Mouse (Mus musculus): ENCODE measurements at regions not wholly inside any gene's neighbourhood (a gene's known extent, or its start where the extent isn't known, plus 50 kb on each side); places are given as distances from the start of the nearest gene placed in this dataset.

DNA sequence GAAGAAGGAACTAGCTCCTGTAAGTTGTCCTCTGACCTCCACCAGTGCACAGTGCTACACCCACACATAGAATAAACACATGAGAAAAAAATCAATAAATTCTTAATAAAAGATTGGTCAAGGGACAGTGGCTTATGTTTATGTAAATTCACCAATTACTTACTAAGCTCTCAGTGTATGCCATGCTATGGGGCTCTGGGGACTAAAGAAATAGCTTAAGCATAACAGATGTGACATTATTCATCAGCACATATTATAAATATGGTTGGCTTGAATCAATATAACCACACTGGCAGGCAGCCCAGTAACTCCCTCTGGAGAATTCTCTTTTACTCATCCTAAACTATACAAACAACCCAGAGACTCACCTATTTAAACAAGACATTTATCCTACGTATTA lies 95.2 kb downstream of the Zfp330 start:
- H3K27ac ChIP-seq (ENCODE audit: low read length): no peak overlapping the region
- H3K4me3 ChIP-seq (ENCODE audit: low read depth, low read length): no peak overlapping the region
- no peaks in the 10 kb centered on the region for H3K27me3 ChIP-seq (replicated peaks; ENCODE audit: insufficient read depth, low read length)
- H3K36me3 ChIP-seq (ENCODE audit: insufficient read depth, low read length): no peaks in the 10 kb centered on the region
- DNase-seq (ENCODE audit: low spot score) (no peak), ATAC-seq (no peak)
- no peak overlapping the region for H3K4me2 ChIP-seq (replicated peaks; ENCODE audit: low read depth, low read length)
- no peak overlapping the region for H3K9ac ChIP-seq (replicated peaks; ENCODE audit: low read depth)
- TF ChIP-seq CTCF (IDR thresholded peaks at IDR 0.05) (no peak), EP300 (IDR thresholded peaks at IDR 0.05) (no peak)
- no peaks in the 10 kb centered on the region for H3K9me3 ChIP-seq (ENCODE audit: low read length)
- 29% methylated on average over 1 of the region's 1 CpGs for WGBS
- no peaks in the 10 kb centered on the region for H3K4me1 ChIP-seq (ENCODE audit: insufficient read depth, low read depth, low read length)

DNA sequence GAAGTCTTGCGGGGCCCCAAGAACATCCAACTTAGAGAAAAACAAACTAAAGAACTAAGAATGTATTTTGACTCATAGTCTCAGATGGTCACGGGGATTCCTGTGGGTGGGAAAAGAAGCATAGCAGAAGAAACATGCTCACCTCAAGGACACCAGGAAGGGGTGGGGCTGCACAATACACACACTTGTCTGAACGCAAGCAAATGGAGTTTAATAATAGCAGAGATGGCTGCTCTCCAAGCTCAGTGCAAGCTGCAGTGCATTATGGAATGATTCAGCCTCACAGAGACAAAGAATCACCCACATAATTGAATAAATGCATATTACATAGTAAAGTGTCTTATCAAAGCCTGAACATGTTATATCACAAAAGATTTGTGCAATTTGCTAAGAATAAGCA lies 96.2 kb downstream of the Zfp330 start:
- no peaks in the 10 kb centered on the region for H3K9me3 ChIP-seq (ENCODE audit: low read length)
- no peak for DNase-seq (ENCODE audit: low spot score)
- no peak overlapping the region for H3K9ac ChIP-seq (replicated peaks; ENCODE audit: low read depth)
- H3K4me2 ChIP-seq (replicated peaks; ENCODE audit: low read depth, low read length): no peak overlapping the region
- H3K4me1 ChIP-seq (ENCODE audit: insufficient read depth, low read depth, low read length): no peaks in the 10 kb centered on the region
- H3K27me3 ChIP-seq (replicated peaks; ENCODE audit: insufficient read depth, low read length): no peaks in the 10 kb centered on the region
- ATAC-seq: no peak
- WGBS: 55% methylated on average over 3 of the region's 3 CpGs
- TF ChIP-seq EP300 (IDR thresholded peaks at IDR 0.05) (no peak), CTCF (IDR thresholded peaks at IDR 0.05) (no peak)
- no peak overlapping the region for H3K27ac ChIP-seq (ENCODE audit: low read length)
- H3K4me3 ChIP-seq (ENCODE audit: low read depth, low read length): no peak overlapping the region
- H3K36me3 ChIP-seq (ENCODE audit: insufficient read depth, low read length): no peaks in the 10 kb centered on the region

DNA sequence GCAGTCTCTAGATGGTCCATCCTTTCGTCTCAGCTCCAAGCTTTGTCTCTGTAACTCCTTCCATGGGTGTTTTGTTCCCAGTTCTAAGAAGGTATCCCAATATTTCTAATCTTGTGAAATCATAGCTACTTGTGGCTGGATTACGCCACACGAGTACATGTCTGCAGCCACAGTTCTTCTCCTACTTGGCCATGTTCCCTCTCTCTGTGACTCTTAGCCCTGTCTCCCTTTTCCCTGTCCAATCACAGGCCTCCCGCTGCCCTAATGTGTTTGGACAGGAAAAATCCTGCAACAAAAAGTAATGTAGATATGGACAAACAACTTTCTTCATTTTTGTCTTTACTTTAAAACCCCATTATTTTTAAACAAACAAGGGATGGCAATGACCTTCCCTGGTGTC lies 104.7 kb downstream of the Zfp330 start:
- Histone ChIP-seq H3K36me3 (ENCODE audit: insufficient read depth, low read length) (no peaks in the 10 kb centered on the region), H3K4me3 (ENCODE audit: low read depth, low read length) (no peak overlapping the region), H3K27ac (ENCODE audit: low read length) (no peak overlapping the region), H3K9me3 (ENCODE audit: low read length) (no peaks in the 10 kb centered on the region), H3K9ac (replicated peaks; ENCODE audit: low read depth) (no peak overlapping the region), H3K4me1 (ENCODE audit: insufficient read depth, low read depth, low read length) (no peaks in the 10 kb centered on the region), H3K27me3 (replicated peaks; ENCODE audit: insufficient read depth, low read length) (no peaks in the 10 kb centered on the region), H3K4me2 (replicated peaks; ENCODE audit: low read depth, low read length) (no peak overlapping the region)
- ATAC-seq: no peak
- WGBS: 75% methylated on average over 4 of the region's 4 CpGs
- TF ChIP-seq CTCF (IDR thresholded peaks at IDR 0.05): no peak
- no peak for TF ChIP-seq EP300 (IDR thresholded peaks at IDR 0.05)
- DNase-seq (ENCODE audit: low spot score): no peak

DNA sequence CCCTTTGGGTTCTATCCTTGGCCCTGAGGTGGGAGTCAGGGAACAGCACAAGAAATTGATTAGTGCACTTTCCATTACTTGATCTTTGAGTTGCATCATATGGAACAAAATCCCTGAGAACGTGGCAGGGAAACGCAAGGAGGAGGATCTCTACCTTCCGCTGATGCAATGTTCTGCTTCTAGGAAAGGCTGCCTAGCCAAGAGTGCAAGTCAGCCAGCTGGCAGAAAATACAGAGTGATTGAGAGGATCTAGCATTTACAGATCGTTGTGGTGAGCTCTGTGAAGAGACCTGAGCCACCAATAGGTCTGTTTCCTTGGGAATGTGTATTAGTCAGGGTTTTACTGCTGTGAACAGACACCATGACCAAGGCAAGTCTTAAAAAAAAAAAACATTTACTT lies 108.8 kb downstream of the Zfp330 start:
- Histone ChIP-seq H3K36me3 (ENCODE audit: insufficient read depth, low read length) (no peaks in the 10 kb centered on the region), H3K9ac (replicated peaks; ENCODE audit: low read depth) (no peak overlapping the region), H3K4me2 (replicated peaks; ENCODE audit: low read depth, low read length) (no peak overlapping the region), H3K9me3 (ENCODE audit: low read length) (no peaks in the 10 kb centered on the region), H3K27ac (ENCODE audit: low read length) (no peak overlapping the region), H3K27me3 (replicated peaks; ENCODE audit: insufficient read depth, low read length) (no peaks in the 10 kb centered on the region), H3K4me1 (ENCODE audit: insufficient read depth, low read depth, low read length) (no peaks in the 10 kb centered on the region), H3K4me3 (ENCODE audit: low read depth, low read length) (no peak overlapping the region)
- TF ChIP-seq CTCF (IDR thresholded peaks at IDR 0.05): no peak
- ATAC-seq: no peak
- WGBS: 85% methylated on average over 4 of the region's 4 CpGs
- DNase-seq (ENCODE audit: low spot score): no peak

DNA sequence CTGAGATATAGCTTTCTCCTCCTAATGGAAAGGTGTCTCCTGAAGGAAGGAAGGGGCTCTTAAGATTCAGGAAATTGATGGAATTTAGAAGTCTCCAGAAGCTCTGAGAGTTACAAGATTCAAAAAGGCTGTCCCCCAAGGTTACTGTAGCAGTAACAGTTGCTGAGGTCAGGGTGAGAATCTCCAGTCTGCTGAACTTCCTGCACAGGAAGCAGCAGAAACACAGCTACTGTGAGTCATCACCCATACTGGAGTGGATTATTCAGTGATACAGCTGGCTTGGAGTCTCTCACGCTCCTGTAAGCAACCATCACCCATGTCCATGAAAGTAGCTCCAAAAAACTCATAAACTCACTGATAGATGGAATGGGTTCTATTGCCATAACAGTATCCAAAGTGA lies 133.5 kb downstream of the Zfp330 start:
- no peak overlapping the region for H3K9ac ChIP-seq (replicated peaks; ENCODE audit: low read depth)
- H3K36me3 ChIP-seq (ENCODE audit: insufficient read depth, low read length): no peaks in the 10 kb centered on the region
- DNase-seq (ENCODE audit: low spot score): no peak
- no peak overlapping the region for H3K27ac ChIP-seq (ENCODE audit: low read length)
- no peaks in the 10 kb centered on the region for H3K27me3 ChIP-seq (replicated peaks; ENCODE audit: insufficient read depth, low read length)
- TF ChIP-seq EP300 (IDR thresholded peaks at IDR 0.05) (no peak), CTCF (IDR thresholded peaks at IDR 0.05) (no peak)
- 50% methylated on average over 1 of the region's 1 CpGs for WGBS
- H3K4me1 ChIP-seq (ENCODE audit: insufficient read depth, low read depth, low read length): no peaks in the 10 kb centered on the region
- no peak overlapping the region for H3K4me2 ChIP-seq (replicated peaks; ENCODE audit: low read depth, low read length)
- no peaks in the 10 kb centered on the region for H3K9me3 ChIP-seq (ENCODE audit: low read length)
- H3K4me3 ChIP-seq (ENCODE audit: low read depth, low read length): no peak overlapping the region
- no peak for ATAC-seq

DNA sequence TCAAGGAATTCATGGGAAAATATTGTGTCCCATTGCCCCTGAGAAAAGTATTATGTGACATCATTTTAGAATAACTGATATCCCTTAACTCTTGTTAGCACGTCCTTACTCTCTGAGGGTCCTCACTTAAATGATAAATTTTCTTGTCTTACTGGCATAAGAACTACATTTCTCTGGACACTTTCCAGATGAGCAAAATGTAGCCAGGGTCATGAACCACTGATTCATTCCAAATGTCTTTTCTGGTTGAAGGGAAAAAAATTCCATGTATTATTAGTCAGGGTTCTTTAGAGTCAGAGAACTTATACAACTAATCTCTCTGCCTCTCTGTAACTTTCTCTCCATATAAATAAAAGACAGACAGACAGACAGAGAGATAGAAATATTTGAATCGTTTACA lies 143.5 kb downstream of the Zfp330 start:
- H3K27me3 ChIP-seq (replicated peaks; ENCODE audit: insufficient read depth, low read length): no peaks in the 10 kb centered on the region
- H3K27ac ChIP-seq (ENCODE audit: low read length): no peak overlapping the region
- WGBS: 66% methylated on average over 2 of the region's 2 CpGs
- DNase-seq (ENCODE audit: low spot score) (no peak), ATAC-seq (no peak)
- TF ChIP-seq CTCF (IDR thresholded peaks at IDR 0.05): no peak
- no peak for TF ChIP-seq EP300 (IDR thresholded peaks at IDR 0.05)
- no peak overlapping the region for H3K4me2 ChIP-seq (replicated peaks; ENCODE audit: low read depth, low read length)
- no peaks in the 10 kb centered on the region for H3K36me3 ChIP-seq (ENCODE audit: insufficient read depth, low read length)
- no peak overlapping the region for H3K9ac ChIP-seq (replicated peaks; ENCODE audit: low read depth)
- no peaks in the 10 kb centered on the region for H3K9me3 ChIP-seq (ENCODE audit: low read length)
- no peaks in the 10 kb centered on the region for H3K4me1 ChIP-seq (ENCODE audit: insufficient read depth, low read depth, low read length)
- H3K4me3 ChIP-seq (ENCODE audit: low read depth, low read length): no peak overlapping the region

DNA sequence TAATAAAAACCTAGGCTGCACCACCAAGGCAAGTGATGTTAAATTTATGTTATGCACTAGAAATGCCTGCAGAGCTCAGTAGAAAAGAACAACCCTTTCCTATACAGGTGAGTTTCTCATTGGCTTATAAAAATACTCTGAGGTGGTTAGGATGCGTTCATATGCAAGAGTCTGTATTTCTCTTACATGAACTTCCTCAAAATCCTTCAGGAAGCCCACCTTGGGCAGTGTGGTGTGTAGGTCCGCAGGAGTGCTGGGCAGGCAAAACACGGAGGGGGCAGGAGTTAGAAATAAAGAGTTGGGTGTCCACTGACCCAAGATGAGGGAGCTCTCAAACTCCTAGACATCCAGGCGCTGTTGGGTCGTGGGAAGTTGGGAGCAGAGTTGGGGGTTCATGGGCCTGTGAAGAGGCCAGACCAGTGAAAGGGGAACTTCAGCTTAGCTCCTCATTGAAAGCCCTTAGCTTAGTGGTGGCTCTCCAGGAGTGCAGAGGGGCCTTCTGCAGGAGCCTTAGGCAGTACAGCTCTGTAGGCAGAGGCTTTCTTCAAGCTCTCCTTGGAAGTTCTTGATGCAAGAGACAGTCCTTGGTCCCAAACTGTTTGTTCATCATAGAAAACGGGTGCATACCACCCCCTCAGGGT lies 150.0 kb downstream of the Zfp330 start:
- TF ChIP-seq EP300 (IDR thresholded peaks at IDR 0.05): no peak
- no peaks in the 10 kb centered on the region for H3K4me1 ChIP-seq (ENCODE audit: insufficient read depth, low read depth, low read length)
- H3K27me3 ChIP-seq (replicated peaks; ENCODE audit: insufficient read depth, low read length): no peaks in the 10 kb centered on the region
- no peaks in the 10 kb centered on the region for H3K9me3 ChIP-seq (ENCODE audit: low read length)
- no peak overlapping the region for H3K4me3 ChIP-seq (ENCODE audit: low read depth, low read length)
- no peak for ATAC-seq
- no peak overlapping the region for H3K4me2 ChIP-seq (replicated peaks; ENCODE audit: low read depth, low read length)
- H3K36me3 ChIP-seq (ENCODE audit: insufficient read depth, low read length): no peaks in the 10 kb centered on the region
- no peak for DNase-seq (ENCODE audit: low spot score)
- 83% methylated on average over 6 of the region's 6 CpGs for WGBS
- no peak overlapping the region for H3K9ac ChIP-seq (replicated peaks; ENCODE audit: low read depth)
- no peak overlapping the region for H3K27ac ChIP-seq (ENCODE audit: low read length)
